Mouse (Mus musculus) subcutaneous adipose tissue, adult 2 months (tissue): ENCODE results near the gene Mrnip. TPM values are rescaled to one million over a fixed set of nuclear protein-coding genes. Genes with fewer than 3 reads are reported as not detected.

ENCODE experiments used
- polyA plus RNA-seq: library from polyadenylated mRNA; depleted of rRNA; stranded (reverse); fragments of >200 nt; gene quantifications from 2 replicates; pipeline ENCODE4 v1.2.3, GENCODE M21; 2012; ENCODE audit warnings: low replicate concordance; rRNA removed

Gene Mrnip
- polyA plus RNA-seq: 9.3 and 13.9 TPM in 2 replicates

GRCm38 (mm10) chr11:50174111-50174729, at the start of gene Mrnip:
TSS of gene Mrnip (plus strand) at chr11:50174444.

GRCm38 (mm10) chr11:50130811-50131766, 43.2 kb upstream of the Mrnip start, which contains the start of gene Tbc1d9b:
TSS of gene Tbc1d9b (plus strand) at chr11:50131396.

GRCm38 (mm10) chr11:50210505-50211151, 36.4 kb downstream of the Mrnip start, which contains the start of the genes Sqstm1 and Mgat4b:
TSS of gene Sqstm1 (minus strand) at chr11:50210827.
TSS of gene Mgat4b (plus strand) at chr11:50210890.

GRCm38 (mm10) chr11:50238324-50238723, 64.1 kb downstream of the Mrnip start, which contains the start of gene Ltc4s:
TSS of gene Ltc4s (minus strand) at chr11:50238616.

Other genes with a start within 250 kb of the Mrnip start
- gene Rnf130, start 149.1 kb upstream of the Mrnip start, polyA plus RNA-seq: 46.4 and 70.9 TPM in 2 replicates
- gene Tbc1d9b, start 43.0 kb upstream of the Mrnip start, polyA plus RNA-seq: 82.0 and 84.1 TPM in 2 replicates
- gene Sqstm1, start 36.4 kb downstream of the Mrnip start, polyA plus RNA-seq: 261 TPM in 2 replicates
- 112 and 147 TPM in 2 replicates for gene Mgat4b, start 36.4 kb downstream of the Mrnip start, polyA plus RNA-seq
- 196 and 578 TPM in 2 replicates for gene Ltc4s, start 64.2 kb downstream of the Mrnip start, polyA plus RNA-seq
- gene Maml1, start 117.9 kb downstream of the Mrnip start, polyA plus RNA-seq: 11.4 and 25.9 TPM in 2 replicates
- gene Canx, start 151.2 kb downstream of the Mrnip start, polyA plus RNA-seq: 48.7 and 71.6 TPM in 2 replicates
- gene Cby3, start 180.0 kb downstream of the Mrnip start, polyA plus RNA-seq: 0.33 TPM in 1 of 2 replicates, not detected in the other
- gene Hnrnph1, start 202.5 kb downstream of the Mrnip start, polyA plus RNA-seq: 52.9 and 126 TPM in 2 replicates